Mouse (Mus musculus) megakaryocyte, embryonic 14.5 days (primary cell): ENCODE measurements at regions not wholly inside any gene's neighbourhood (a gene's known extent, or its start where the extent isn't known, plus 50 kb on each side); places are given as distances from the start of the nearest gene placed in this dataset.

Source experiments
- FLI1 ChIP-seq: IDR thresholded peaks from 2 replicates; pipeline ENCODE4 v1.6.1; 2012; ENCODE audit warnings: low read length, inconsistent platforms, mixed read lengths
- GATA1 ChIP-seq: IDR thresholded peaks from 3 replicates; pipeline ENCODE4 v1.6.1; 2012; ENCODE audit warnings: mixed read lengths, low read length, inconsistent platforms, borderline replicate concordance

GRCm38 (mm10) chr2:166215191-166215590 is 59.7 kb upstream of the Sulf2 start:
- no peak for TF ChIP-seq GATA1
- no peak for TF ChIP-seq FLI1
